Mouse (Mus musculus): ENCODE data around the gene Bcl9l. TPM values are rescaled to one million over a fixed set of nuclear protein-coding genes. Genes with fewer than 3 reads are reported as not detected.

Gene Bcl9l
- polyA plus RNA-seq, 1 experiment = 28.1 TPM

- Histone ChIP-seq H3K27me3 (ENCODE audit: control insufficient read depth, insufficient read depth, low read length) (no peaks in the 10 kb centered on the region), H3K36me3 (ENCODE audit: control insufficient read depth, insufficient read depth, low read length) (peaks cover 28% of the 10 kb centered on the region), H3K4me1 (ENCODE audit: control insufficient read depth, insufficient read depth, insufficient read length, low read length) (peaks cover 14% of the 10 kb centered on the region), H3K27ac (ENCODE audit: insufficient read depth, low read depth, low read length) (no peak overlapping the region), H3K4me3 (ENCODE audit: low read depth, low read length) (no peak overlapping the region)
- 86% methylated on average over 20 of the region's 20 CpGs for WGBS
- no peak for TF ChIP-seq POLR2A (IDR thresholded peaks at IDR 0.05; ENCODE audit: low read depth, low read length)
- no peak for TF ChIP-seq CTCF (IDR thresholded peaks at IDR 0.05; ENCODE audit: extremely low read depth, insufficient read length, insufficient replicate concordance, low read depth, low read length)
These were observed 22.5 kb downstream of the Bcl9l start for GRCm38 (mm10) chr9:44504893-44505823.

GRCm38 (mm10) chr9:44505824-44506467 lies 23.3 kb downstream of the Bcl9l start:
- TF ChIP-seq CTCF (IDR thresholded peaks at IDR 0.05; ENCODE audit: extremely low read depth, insufficient read length, insufficient replicate concordance, low read depth, low read length) (0 out of 2 replicates have a peak, but pooled peaks have one; percentile 3), POLR2A (IDR thresholded peaks at IDR 0.05; ENCODE audit: low read depth, low read length) (no peak)
- H3K4me1 ChIP-seq (ENCODE audit: control insufficient read depth, insufficient read depth, insufficient read length, low read length) = peaks cover 17% of the 10 kb centered on the region
- peaks cover 28% of the 10 kb centered on the region for H3K36me3 ChIP-seq (ENCODE audit: control insufficient read depth, insufficient read depth, low read length)

GRCm38 (mm10) chr9:44506566-44506965 lies 23.9 kb downstream of the Bcl9l start:
- H3K36me3 ChIP-seq (ENCODE audit: control insufficient read depth, insufficient read depth, low read length) = peaks cover 28% of the 10 kb centered on the region
- WGBS = 94% methylated on average over 13 of the region's 13 CpGs
- no peak overlapping the region for H3K27ac ChIP-seq (ENCODE audit: insufficient read depth, low read depth, low read length)
- H3K4me1 ChIP-seq (ENCODE audit: control insufficient read depth, insufficient read depth, insufficient read length, low read length) = peaks cover 21% of the 10 kb centered on the region
- H3K4me3 ChIP-seq (ENCODE audit: low read depth, low read length) = no peak overlapping the region
- no peaks in the 10 kb centered on the region for H3K27me3 ChIP-seq (ENCODE audit: control insufficient read depth, insufficient read depth, low read length)
- TF ChIP-seq CTCF (IDR thresholded peaks at IDR 0.05; ENCODE audit: extremely low read depth, insufficient read length, insufficient replicate concordance, low read depth, low read length) (no peak), POLR2A (IDR thresholded peaks at IDR 0.05; ENCODE audit: low read depth, low read length) (no peak)

More at GRCm38 (mm10) chr9:44505824-44506467, 23.3 kb downstream of the Bcl9l start:
- no peak overlapping the region for H3K27ac ChIP-seq (ENCODE audit: insufficient read depth, low read depth, low read length)
- 73% methylated on average over 23 of the region's 23 CpGs for WGBS
- H3K27me3 ChIP-seq (ENCODE audit: control insufficient read depth, insufficient read depth, low read length) = no peaks in the 10 kb centered on the region
- H3K4me3 ChIP-seq (ENCODE audit: low read depth, low read length) = no peak overlapping the region

- Histone ChIP-seq H3K4me3 (ENCODE audit: low read depth, low read length) (no peak overlapping the region), H3K27me3 (ENCODE audit: control insufficient read depth, insufficient read depth, low read length) (no peaks in the 10 kb centered on the region), H3K4me1 (ENCODE audit: control insufficient read depth, insufficient read depth, insufficient read length, low read length) (peaks cover 24% of the 10 kb centered on the region), H3K36me3 (ENCODE audit: control insufficient read depth, insufficient read depth, low read length) (peaks cover 28% of the 10 kb centered on the region), H3K27ac (ENCODE audit: insufficient read depth, low read depth, low read length) (no peak overlapping the region)
- TF ChIP-seq POLR2A (IDR thresholded peaks at IDR 0.05; ENCODE audit: low read depth, low read length) = no peak
- no peak for TF ChIP-seq CTCF (IDR thresholded peaks at IDR 0.05; ENCODE audit: extremely low read depth, insufficient read length, insufficient replicate concordance, low read depth, low read length)
- WGBS = 87% methylated on average over 6 of the region's 6 CpGs
These were observed 24.7 kb downstream of the Bcl9l start for GRCm38 (mm10) chr9:44507345-44507744.

GRCm38 (mm10) chr9:44508124-44508619 lies 25.5 kb downstream of the Bcl9l start:
- H3K4me1 ChIP-seq (ENCODE audit: control insufficient read depth, insufficient read depth, insufficient read length, low read length) = peaks cover 28% of the 10 kb centered on the region
- H3K4me3 ChIP-seq (ENCODE audit: low read depth, low read length) = no peak overlapping the region
- H3K27me3 ChIP-seq (ENCODE audit: control insufficient read depth, insufficient read depth, low read length) = no peaks in the 10 kb centered on the region
- no peak overlapping the region for H3K27ac ChIP-seq (ENCODE audit: insufficient read depth, low read depth, low read length)
- H3K36me3 ChIP-seq (ENCODE audit: control insufficient read depth, insufficient read depth, low read length) = peaks cover 23% of the 10 kb centered on the region
- TF ChIP-seq POLR2A (IDR thresholded peaks at IDR 0.05; ENCODE audit: low read depth, low read length) (no peak), CTCF (IDR thresholded peaks at IDR 0.05; ENCODE audit: extremely low read depth, insufficient read length, insufficient replicate concordance, low read depth, low read length) (no peak)
- 85% methylated on average over 18 of the region's 18 CpGs for WGBS

GRCm38 (mm10) chr9:44508721-44509486 lies 26.3 kb downstream of the Bcl9l start:
- Histone ChIP-seq H3K36me3 (ENCODE audit: control insufficient read depth, insufficient read depth, low read length) (peaks cover 23% of the 10 kb centered on the region), H3K27me3 (ENCODE audit: control insufficient read depth, insufficient read depth, low read length) (no peaks in the 10 kb centered on the region), H3K4me1 (ENCODE audit: control insufficient read depth, insufficient read depth, insufficient read length, low read length) (peaks cover 31% of the 10 kb centered on the region), H3K27ac (ENCODE audit: insufficient read depth, low read depth, low read length) (no peak overlapping the region), H3K4me3 (ENCODE audit: low read depth, low read length) (no peak overlapping the region)
- TF ChIP-seq CTCF (IDR thresholded peaks at IDR 0.05; ENCODE audit: extremely low read depth, insufficient read length, insufficient replicate concordance, low read depth, low read length) = no peak
- no peak for TF ChIP-seq POLR2A (IDR thresholded peaks at IDR 0.05; ENCODE audit: low read depth, low read length)
- 79% methylated on average over 19 of the region's 19 CpGs for WGBS

All from small intestine, adult 2 months (tissue).